Mouse (Mus musculus): ENCODE measurements around the gene Tvp23a. TPM values are rescaled to one million over a fixed set of nuclear protein-coding genes. Genes with fewer than 3 reads are reported as not detected.

Tvp23a gene
- polyA plus RNA-seq, 1 experiment, result not detected

DNA sequence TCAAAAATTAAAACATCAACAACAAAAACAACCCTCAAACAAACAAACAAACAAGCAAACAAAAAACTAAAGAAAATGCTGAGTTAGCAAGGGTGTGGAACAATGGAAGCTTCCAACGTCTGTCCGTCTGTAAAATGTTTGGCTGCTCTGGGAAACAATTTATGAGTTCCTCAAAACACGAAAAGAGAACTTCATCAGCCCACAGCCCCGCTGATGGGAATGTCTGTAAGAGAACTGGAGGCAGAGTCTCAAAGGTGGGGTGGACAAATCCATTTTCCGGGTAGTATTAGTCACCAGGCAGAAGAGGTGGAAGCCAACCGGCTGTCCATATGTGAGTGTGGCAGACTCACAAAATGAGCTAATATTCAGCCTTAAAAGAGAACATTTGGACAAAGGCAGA lies 5.8 kb downstream of the Tvp23a start:
- Histone ChIP-seq H3K27ac (ENCODE audit: insufficient read depth, low read depth, low read length) (peak overlapping the region; percentile 51), H3K4me1 (ENCODE audit: control insufficient read depth, insufficient read depth, low read length) (peaks cover 35% of the 10 kb centered on the region), H3K4me3 (ENCODE audit: insufficient read depth, low read length) (no peak overlapping the region)
- TF ChIP-seq CTCF (IDR thresholded peaks at IDR 0.05; ENCODE audit: low read depth, low read length), result no peak
- no peak for TF ChIP-seq POLR2A (IDR thresholded peaks at IDR 0.05; ENCODE audit: borderline replicate concordance, low read depth, low read length)

DNA sequence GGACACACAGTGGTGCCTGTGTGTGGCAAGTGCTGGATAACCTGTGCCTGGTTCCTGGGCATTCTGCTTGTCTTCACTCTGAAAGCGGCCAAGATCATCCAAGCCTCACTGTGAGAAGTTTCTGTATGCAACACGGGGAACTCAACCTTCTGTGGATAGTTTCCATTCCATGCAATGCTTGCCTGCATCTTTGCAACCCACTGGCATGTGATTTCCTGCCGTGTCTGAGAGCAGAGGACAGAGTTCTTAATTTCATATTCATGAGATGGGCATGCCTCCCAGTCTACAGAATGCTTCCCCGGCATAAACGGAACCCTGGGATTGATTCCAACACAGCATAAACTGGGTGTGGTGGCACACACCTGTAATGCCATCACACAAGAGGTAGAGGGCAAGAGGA lies 9.1 kb downstream of the Tvp23a start:
- H3K4me1 ChIP-seq (ENCODE audit: control insufficient read depth, insufficient read depth, low read length), result peaks cover 62% of the 10 kb centered on the region
- H3K27ac ChIP-seq (ENCODE audit: insufficient read depth, low read depth, low read length), result peak overlapping the region; percentile 72
- TF ChIP-seq CTCF (IDR thresholded peaks at IDR 0.05; ENCODE audit: low read depth, low read length) (no peak), POLR2A (IDR thresholded peaks at IDR 0.05; ENCODE audit: borderline replicate concordance, low read depth, low read length) (no peak)

DNA sequence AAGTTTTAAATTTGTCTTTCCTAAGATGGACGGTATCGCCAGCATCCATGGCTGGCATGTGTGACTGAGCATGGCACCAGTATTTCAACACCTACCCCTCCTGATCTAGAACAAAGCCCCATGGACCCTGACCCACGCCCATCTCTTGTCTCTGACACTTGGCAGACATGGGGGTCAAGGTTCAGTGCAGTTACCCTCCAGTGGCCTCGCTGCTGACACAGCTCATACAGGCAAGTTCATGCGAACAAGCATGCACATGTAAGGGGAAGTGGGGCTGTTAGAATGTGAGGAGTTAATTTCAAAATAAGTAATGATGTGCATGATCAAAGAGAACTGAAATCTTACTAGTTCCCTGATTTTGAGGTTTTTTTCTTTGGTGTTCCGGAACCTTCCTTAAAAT lies 11.0 kb downstream of the Tvp23a start:
- TF ChIP-seq POLR2A (IDR thresholded peaks at IDR 0.05; ENCODE audit: borderline replicate concordance, low read depth, low read length), result no peak
- TF ChIP-seq CTCF (IDR thresholded peaks at IDR 0.05; ENCODE audit: low read depth, low read length), result no peak
- no peak overlapping the region for H3K4me3 ChIP-seq (ENCODE audit: insufficient read depth, low read length)
- H3K4me1 ChIP-seq (ENCODE audit: control insufficient read depth, insufficient read depth, low read length), result peaks cover 68% of the 10 kb centered on the region
- peak overlapping the region; percentile 76 for H3K27ac ChIP-seq (ENCODE audit: insufficient read depth, low read depth, low read length)

More for the DNA sequence above, 9.1 kb downstream of the Tvp23a start:
- no peak overlapping the region for H3K4me3 ChIP-seq (ENCODE audit: insufficient read depth, low read length)

DNA sequence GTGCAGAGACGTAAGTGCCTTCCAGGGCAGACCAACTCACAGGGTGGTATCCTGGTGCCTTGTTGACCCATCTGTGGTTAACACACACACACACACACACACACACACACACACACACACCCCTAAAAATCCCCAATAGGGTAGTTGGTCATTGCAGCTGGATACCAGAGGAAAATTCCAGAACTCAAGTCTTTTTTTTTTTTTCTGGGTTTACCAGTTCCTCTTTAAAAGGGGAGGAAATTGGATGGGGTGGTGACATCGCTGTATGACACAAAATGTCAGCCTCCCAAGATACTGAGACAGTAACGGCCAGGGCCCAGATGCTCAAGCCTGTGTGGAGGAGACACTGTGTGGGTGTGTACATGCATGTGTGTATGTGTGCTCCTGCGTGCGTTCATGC lies 13.8 kb downstream of the Tvp23a start:
- Histone ChIP-seq H3K4me3 (ENCODE audit: insufficient read depth, low read length) (no peak overlapping the region), H3K27ac (ENCODE audit: insufficient read depth, low read depth, low read length) (peak overlapping the region; percentile 82), H3K4me1 (ENCODE audit: control insufficient read depth, insufficient read depth, low read length) (peaks cover 58% of the 10 kb centered on the region)
- TF ChIP-seq CTCF (IDR thresholded peaks at IDR 0.05; ENCODE audit: low read depth, low read length), result no peak
- TF ChIP-seq POLR2A (IDR thresholded peaks at IDR 0.05; ENCODE audit: borderline replicate concordance, low read depth, low read length), result no peak

DNA sequence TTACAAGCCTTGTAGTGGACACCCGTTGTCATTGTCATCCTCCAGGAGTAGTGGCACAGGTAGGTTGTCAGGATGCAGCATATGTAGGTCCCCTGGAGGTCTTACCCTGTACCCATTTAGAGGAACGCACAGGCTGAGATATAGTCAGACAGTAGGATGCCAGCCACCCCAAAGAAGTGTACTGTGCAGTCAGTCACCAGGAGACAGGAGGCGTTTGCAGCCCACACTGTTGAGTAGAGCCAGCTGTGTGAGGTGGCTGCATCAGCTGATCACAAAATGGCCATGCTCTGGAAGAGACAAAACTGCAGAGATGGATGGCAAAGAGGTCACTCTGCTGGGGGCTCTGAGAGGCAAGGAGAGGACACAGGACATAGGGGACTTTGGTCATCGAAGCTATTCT lies 14.8 kb downstream of the Tvp23a start:
- peaks cover 49% of the 10 kb centered on the region for H3K4me1 ChIP-seq (ENCODE audit: control insufficient read depth, insufficient read depth, low read length)
- TF ChIP-seq POLR2A (IDR thresholded peaks at IDR 0.05; ENCODE audit: borderline replicate concordance, low read depth, low read length), result no peak
- no peak for TF ChIP-seq CTCF (IDR thresholded peaks at IDR 0.05; ENCODE audit: low read depth, low read length)
- H3K27ac ChIP-seq (ENCODE audit: insufficient read depth, low read depth, low read length), result peak overlapping the region; percentile 82; the same call in 1 of the 2 replicates
- H3K4me3 ChIP-seq (ENCODE audit: insufficient read depth, low read length), result no peak overlapping the region

DNA sequence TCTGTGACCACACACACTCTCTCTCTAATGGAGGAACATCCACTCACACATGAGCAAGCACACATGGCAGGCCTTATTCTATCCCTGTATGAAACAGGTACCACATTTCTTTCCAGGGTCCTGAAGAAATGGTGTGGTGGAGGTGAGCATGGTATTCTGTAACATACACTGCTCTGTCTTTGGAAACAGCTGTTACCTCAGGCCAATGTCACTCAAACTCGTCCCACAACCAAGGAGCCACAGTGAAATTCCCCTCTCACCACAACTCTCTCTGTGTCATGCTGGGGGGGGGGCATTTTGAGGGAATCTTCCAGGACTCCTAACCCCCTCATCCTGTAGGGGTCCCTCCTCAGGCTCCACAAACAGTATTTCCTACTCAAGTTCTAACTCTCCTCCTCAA lies 15.3 kb downstream of the Tvp23a start:
- peaks cover 44% of the 10 kb centered on the region for H3K4me1 ChIP-seq (ENCODE audit: control insufficient read depth, insufficient read depth, low read length)
- TF ChIP-seq POLR2A (IDR thresholded peaks at IDR 0.05; ENCODE audit: borderline replicate concordance, low read depth, low read length), result no peak
- TF ChIP-seq CTCF (IDR thresholded peaks at IDR 0.05; ENCODE audit: low read depth, low read length), result no peak
- H3K4me3 ChIP-seq (ENCODE audit: insufficient read depth, low read length), result no peak overlapping the region
- H3K27ac ChIP-seq (ENCODE audit: insufficient read depth, low read depth, low read length), result no peak overlapping the region

DNA sequence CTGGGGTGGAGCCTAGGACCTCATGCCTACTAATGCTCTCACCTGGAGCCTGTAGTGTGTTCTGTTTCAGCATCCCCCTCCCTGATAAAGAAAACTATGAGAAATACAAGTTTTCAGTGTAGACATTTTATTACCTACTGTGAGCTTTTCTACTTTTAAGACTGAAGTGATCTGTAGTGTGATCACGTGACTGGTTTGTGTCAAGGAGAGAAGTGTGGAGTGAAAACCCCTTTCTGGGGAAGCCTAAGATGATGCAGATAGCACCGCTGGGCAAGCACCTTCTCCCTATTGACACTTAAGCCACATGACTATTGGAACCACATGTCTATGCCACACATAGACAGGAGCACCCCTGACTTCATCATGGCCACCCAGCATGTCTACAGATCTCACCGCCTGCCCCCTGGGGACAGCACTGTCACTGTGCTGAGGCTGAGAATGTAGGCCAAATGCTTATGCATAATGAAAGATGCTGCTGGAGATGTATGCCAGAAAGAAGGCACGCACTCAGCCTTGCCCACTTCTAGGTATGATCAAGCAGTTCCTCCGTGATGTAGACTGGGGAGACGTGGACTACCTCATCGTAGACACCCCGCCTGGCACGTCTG lies 26.6 kb downstream of the Tvp23a start:
- H3K27ac ChIP-seq (ENCODE audit: insufficient read depth, low read depth, low read length), result no peak overlapping the region
- no peak overlapping the region for H3K4me3 ChIP-seq (ENCODE audit: insufficient read depth, low read length)
- no peak for TF ChIP-seq POLR2A (IDR thresholded peaks at IDR 0.05; ENCODE audit: borderline replicate concordance, low read depth, low read length)
- H3K4me1 ChIP-seq (ENCODE audit: control insufficient read depth, insufficient read depth, low read length), result peaks cover 29% of the 10 kb centered on the region

DNA sequence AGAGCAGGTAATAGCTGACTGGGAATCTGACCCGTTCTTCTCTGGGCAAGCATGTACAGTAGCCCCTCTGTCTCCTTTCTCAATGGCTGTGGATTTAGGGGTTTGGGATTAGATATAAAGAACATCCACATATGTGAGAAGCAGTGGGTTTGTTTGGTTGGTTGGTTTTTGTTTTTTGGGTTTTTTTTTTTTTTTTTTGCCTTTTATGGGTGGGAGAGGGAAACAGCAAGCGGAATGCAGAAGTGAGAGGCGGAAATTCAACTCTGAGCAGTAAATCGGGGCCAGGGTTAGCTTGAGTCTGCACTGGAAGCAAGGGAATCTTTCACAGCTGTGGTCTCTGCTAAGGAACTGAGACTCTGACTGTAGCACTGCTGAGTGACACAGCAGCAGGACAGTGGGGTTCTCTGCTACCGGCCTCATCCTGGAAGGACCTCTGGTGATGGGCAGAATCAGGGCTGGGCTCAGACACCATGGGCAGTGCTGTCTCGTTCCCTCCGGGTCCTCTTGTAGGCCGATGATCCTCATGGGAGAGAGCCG lies 29.4 kb downstream of the Tvp23a start:
- TF ChIP-seq CTCF (IDR thresholded peaks at IDR 0.05; ENCODE audit: low read depth, low read length), result no peak
- no peak overlapping the region for H3K4me3 ChIP-seq (ENCODE audit: insufficient read depth, low read length)
- peaks cover 29% of the 10 kb centered on the region for H3K4me1 ChIP-seq (ENCODE audit: control insufficient read depth, insufficient read depth, low read length)
- H3K27ac ChIP-seq (ENCODE audit: insufficient read depth, low read depth, low read length), result peak overlapping the region; percentile 77

DNA sequence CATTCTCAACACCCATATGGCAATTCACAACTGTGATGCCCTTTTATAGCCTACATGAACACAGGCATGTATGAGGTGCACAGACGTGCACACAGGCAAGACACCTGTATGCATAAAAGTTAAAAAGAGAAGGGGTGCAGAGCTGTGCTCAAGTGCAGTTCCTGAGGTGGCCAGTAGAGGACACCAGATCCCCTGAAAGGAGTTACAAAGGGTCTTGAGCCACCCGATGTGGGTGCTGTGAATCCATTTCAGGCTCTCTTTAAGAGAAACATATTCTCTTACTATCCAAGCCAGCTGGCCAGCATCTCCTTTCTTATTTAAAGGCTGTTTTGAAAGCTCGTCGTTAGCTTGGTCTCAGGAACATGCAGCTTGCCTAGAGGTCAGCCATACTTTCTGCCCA lies 30.3 kb downstream of the Tvp23a start:
- Histone ChIP-seq H3K27ac (ENCODE audit: insufficient read depth, low read depth, low read length) (peak overlapping the region; percentile 77), H3K4me3 (ENCODE audit: insufficient read depth, low read length) (no peak overlapping the region), H3K4me1 (ENCODE audit: control insufficient read depth, insufficient read depth, low read length) (peaks cover 31% of the 10 kb centered on the region)
- TF ChIP-seq POLR2A (IDR thresholded peaks at IDR 0.05; ENCODE audit: borderline replicate concordance, low read depth, low read length) (no peak), CTCF (IDR thresholded peaks at IDR 0.05; ENCODE audit: low read depth, low read length) (peak; percentile 69)

DNA sequence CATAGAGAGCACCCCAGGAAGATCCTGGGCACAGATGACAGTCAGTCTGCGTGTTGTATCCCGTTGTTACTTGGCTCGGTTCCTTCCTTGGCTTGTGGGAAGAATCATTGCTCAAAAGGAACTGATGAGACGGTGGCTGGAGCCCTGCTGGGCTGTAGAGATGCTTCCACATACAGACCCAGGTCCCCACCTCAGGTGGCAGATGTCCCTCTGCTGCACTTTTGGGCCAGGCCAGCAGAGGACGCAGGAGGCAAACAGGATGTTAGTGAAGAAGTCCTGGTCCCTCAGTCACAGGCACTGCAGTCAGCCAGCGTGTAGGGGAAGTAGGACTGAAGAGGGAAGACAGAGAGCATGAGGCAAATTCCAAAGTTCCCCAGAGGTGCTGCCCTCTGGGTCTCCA lies 31.2 kb downstream of the Tvp23a start:
- no peak for TF ChIP-seq POLR2A (IDR thresholded peaks at IDR 0.05; ENCODE audit: borderline replicate concordance, low read depth, low read length)
- TF ChIP-seq CTCF (IDR thresholded peaks at IDR 0.05; ENCODE audit: low read depth, low read length), result peak; percentile 80
- Histone ChIP-seq H3K27ac (ENCODE audit: insufficient read depth, low read depth, low read length) (peak overlapping the region; percentile 47), H3K4me1 (ENCODE audit: control insufficient read depth, insufficient read depth, low read length) (peaks cover 34% of the 10 kb centered on the region)

More for the DNA sequence above, 31.2 kb downstream of the Tvp23a start:
- no peak overlapping the region for H3K4me3 ChIP-seq (ENCODE audit: insufficient read depth, low read length)

Measured in bone marrow macrophage, adult 2 months (primary cell).